Mouse (Mus musculus) hindbrain, embryonic 11.5 days (tissue): ENCODE results near the gene 4931422A03Rik. TPM values are rescaled to one million over a fixed set of nuclear protein-coding genes. Genes with fewer than 3 reads are reported as not detected.

ENCODE experiments used
- polyA plus RNA-seq: library from polyadenylated mRNA; unstranded; fragments of >200 nt; fragmentation: Nextera tagmentation; extraction: Ambion mirVana; gene quantifications from 2 replicates; pipeline ENCODE4 v1.2.1, GENCODE M21; 2014

The 4931422A03Rik gene
- polyA plus RNA-seq, 1 experiment from 2014 or later, result 2.5 TPM

Other genes with a start within 250 kb of the 4931422A03Rik start
- gene Caprin1, start 230.7 kb downstream of the 4931422A03Rik start, polyA plus RNA-seq, result 610 and 653 TPM in 2 replicates
- 21.3 and 23.9 TPM in 2 replicates for gene Lmo2, start 70.4 kb downstream of the 4931422A03Rik start, polyA plus RNA-seq
- 59.9 and 61.4 TPM in 2 replicates for gene Fbxo3, start 640 bp downstream of the 4931422A03Rik start, polyA plus RNA-seq
- not detected in 2 replicates for gene Gm10912, start 37.5 kb upstream of the 4931422A03Rik start, polyA plus RNA-seq
- not detected in 2 replicates for gene Gm10799, start 40.2 kb upstream of the 4931422A03Rik start, polyA plus RNA-seq
- gene Cd59b, start 41.5 kb upstream of the 4931422A03Rik start, polyA plus RNA-seq, result 4.3 and 4.8 TPM in 2 replicates
- 31.7 and 32.3 TPM in 2 replicates for gene Cd59a, start 67.4 kb upstream of the 4931422A03Rik start, polyA plus RNA-seq
- gene A930018P22Rik, start 94.4 kb upstream of the 4931422A03Rik start, polyA plus RNA-seq, result 0.18 TPM in 1 of 2 replicates, not detected in the other